Mouse (Mus musculus) heart, adult 2 months (tissue): ENCODE results near the gene Syt2. TPM values are rescaled to one million over a fixed set of nuclear protein-coding genes. Genes with fewer than 3 reads are reported as not detected.

Experiments
- DNase-seq, 2 experiments: peaks; one replicate each; pipeline ENCODE4 v3.0.0; 2021
- H3K27ac ChIP-seq: fragments of 200-600 bp; 2 replicates; pipeline ENCODE4 v1.8.1; 2022
- H3K27me3 ChIP-seq: fragments of 200-500 bp; 2 replicates; pipeline ENCODE4 v1.6.1; 2012; ENCODE audit warnings: mild to moderate bottlenecking, low read length, inconsistent platforms, mixed read lengths; ENCODE audit not compliant: control insufficient read depth, insufficient read depth
- H3K36me3 ChIP-seq: fragments of 200-500 bp; 2 replicates; pipeline ENCODE4 v1.6.1; 2012; ENCODE audit warnings: low read length, inconsistent platforms; ENCODE audit not compliant: control insufficient read depth, insufficient read depth
- H3K4me1 ChIP-seq: fragments of 200-500 bp; 2 replicates; pipeline ENCODE4 v1.6.1; 2011; ENCODE audit warnings: low read length; ENCODE audit not compliant: control insufficient read depth, insufficient read depth
- H3K4me3 ChIP-seq: fragments of 200-600 bp; 2 replicates; pipeline ENCODE4 v1.8.1; 2022
- H3K79me2 ChIP-seq: fragments of 200-500 bp; replicated peaks from 2 replicates; pipeline ENCODE4 v1.6.1; 2012; ENCODE audit warnings: mild to moderate bottlenecking, inconsistent platforms, low read length, moderate library complexity, mixed read lengths; ENCODE audit not compliant: control insufficient read depth, insufficient read depth
- H3K9ac ChIP-seq: fragments of 200-500 bp; 2 replicates; pipeline ENCODE4 v1.6.1; 2012; ENCODE audit warnings: low read depth, mild to moderate bottlenecking, control low read depth, inconsistent platforms, low read length, mixed read lengths
- CTCF ChIP-seq: fragments of 200-600 bp; IDR thresholded peaks from 2 replicates; pipeline ENCODE4 v1.8.1; 2022; ENCODE audit warnings: antibody characterized with exemption, mild to moderate bottlenecking, moderate library complexity
- EP300 ChIP-seq: fragments of 200-500 bp; IDR thresholded peaks from 2 replicates; pipeline ENCODE4 v1.6.1; 2011; ENCODE audit warnings: low read depth, low read length, control low read depth; ENCODE audit not compliant: insufficient read depth
- POLR2A ChIP-seq: fragments of 200-500 bp; IDR thresholded peaks from 2 replicates; pipeline ENCODE4 v1.6.1; 2011; ENCODE audit warnings: mild to moderate bottlenecking, low read depth, low read length, control low read depth; ENCODE audit not compliant: insufficient read depth
- WGBS: fragments of 180-500 bp; shearing (Covaris S2); methylation state at CpG from one replicate; pipeline ENCODE4 v1.1.7; 2018; 5-methylcytosine and 5-hydroxymethylcytosine counted together
- intact Hi-C: fragments of 180-260 bp; cut with DNase I; formaldehyde crosslinking; loops from one replicate; pipeline ENCODE4 v1.15.1; 2025
- polyA plus RNA-seq: library from polyadenylated mRNA; depleted of rRNA; stranded (reverse); fragments of >200 nt; gene quantifications from 2 replicates; pipeline ENCODE4 v1.2.3, GENCODE M21; 2012
- total RNA-seq, 2 experiments: library from RNA; stranded (reverse); gene quantifications; 2 replicates each; pipeline ENCODE4 v1.2.3; 2021

Gene Syt2
- total and polyA plus RNA-seq, 3 experiments, result 0.04 to 0.05 TPM; not detected in 1

GRCm38 (mm10) chr1:134671234-134672070, 25.0 kb downstream of the Syt2 start:
- Histone ChIP-seq H3K9ac (no peak overlapping the region), H3K4me3 (no peak overlapping the region), H3K27me3 (no peaks in the 10 kb centered on the region), H3K27ac (no peak overlapping the region), H3K79me2 (no peaks in the 10 kb centered on the region), H3K4me1 (no peaks in the 10 kb centered on the region), H3K36me3 (no peaks in the 10 kb centered on the region)
- intact Hi-C loops, result no loop called here
- TF ChIP-seq CTCF, result no peak
- TF ChIP-seq EP300, result no peak
- no peak for TF ChIP-seq POLR2A
- no peak for DNase-seq
- 59% methylated on average over 10 of the region's 10 CpGs for WGBS

GRCm38 (mm10) chr1:134674312-134674711, 27.8 kb downstream of the Syt2 start:
- H3K79me2 ChIP-seq, result no peaks in the 10 kb centered on the region
- no peaks in the 10 kb centered on the region for H3K36me3 ChIP-seq
- peak in 1 of 2 experiments; percentile 8 for DNase-seq
- intact Hi-C loops, result no loop called here
- no peak overlapping the region for H3K27ac ChIP-seq
- H3K4me3 ChIP-seq, result no peak overlapping the region
- no peaks in the 10 kb centered on the region for H3K4me1 ChIP-seq
- no peak overlapping the region for H3K9ac ChIP-seq
- WGBS, result 4% methylated on average over 1 of the region's 1 CpGs
- no peaks in the 10 kb centered on the region for H3K27me3 ChIP-seq
- TF ChIP-seq CTCF (peak; percentile 44), POLR2A (no peak)

GRCm38 (mm10) chr1:134679445-134679844, 33.0 kb downstream of the Syt2 start:
- WGBS, result 59% methylated on average over 4 of the region's 4 CpGs
- no peak for TF ChIP-seq CTCF
- TF ChIP-seq EP300, result no peak
- TF ChIP-seq POLR2A, result no peak
- H3K4me1 ChIP-seq, result no peaks in the 10 kb centered on the region
- peak in 1 of 2 experiments; percentile 50 for DNase-seq
- H3K27ac ChIP-seq, result no peak overlapping the region
- H3K27me3 ChIP-seq, result no peaks in the 10 kb centered on the region; the same call in 1 of the 2 replicates
- H3K4me3 ChIP-seq, result no peak overlapping the region
- no peak overlapping the region for H3K9ac ChIP-seq
- intact Hi-C loops, result no loop called here
- no peaks in the 10 kb centered on the region for H3K36me3 ChIP-seq
- no peaks in the 10 kb centered on the region for H3K79me2 ChIP-seq

- Histone ChIP-seq H3K27me3 (no peaks in the 10 kb centered on the region; the same call in 1 of the 2 replicates), H3K27ac (no peak overlapping the region), H3K4me3 (no peak overlapping the region), H3K36me3 (no peaks in the 10 kb centered on the region), H3K9ac (no peak overlapping the region), H3K4me1 (no peaks in the 10 kb centered on the region), H3K79me2 (no peaks in the 10 kb centered on the region)
- TF ChIP-seq EP300, result no peak
- no peak for TF ChIP-seq CTCF
- no peak for TF ChIP-seq POLR2A
- whole genome bisulfite sequencing, result 20% methylated on average over 6 of the region's 6 CpGs
- intact Hi-C loops, result no loop called here
- DNase-seq, result no peak
Observed at GRCm38 (mm10) chr1:134680617-134681016, 34.1 kb downstream of the Syt2 start.

- H3K4me3 ChIP-seq, result no peak overlapping the region
- intact Hi-C loops, result no loop called here
- H3K4me1 ChIP-seq, result no peaks in the 10 kb centered on the region
- DNase-seq, result no peak
- H3K27ac ChIP-seq, result no peak overlapping the region
- no peak for TF ChIP-seq EP300
- no peak for TF ChIP-seq POLR2A
- TF ChIP-seq CTCF, result no peak
- H3K9ac ChIP-seq, result no peak overlapping the region
- H3K79me2 ChIP-seq, result no peaks in the 10 kb centered on the region
- H3K36me3 ChIP-seq, result no peaks in the 10 kb centered on the region
- no peaks in the 10 kb centered on the region; the same call in 1 of the 2 replicates for H3K27me3 ChIP-seq
- 41% methylated on average over 9 of the region's 9 CpGs for WGBS
Observed at GRCm38 (mm10) chr1:134682460-134682859, 36.0 kb downstream of the Syt2 start.

GRCm38 (mm10) chr1:134686834-134687421, 40.5 kb downstream of the Syt2 start:
- H3K27me3 ChIP-seq, result no peaks in the 10 kb centered on the region; the same call in 1 of the 2 replicates
- no peak overlapping the region for H3K27ac ChIP-seq
- DNase-seq, result no peak
- no peak overlapping the region for H3K9ac ChIP-seq
- no peak overlapping the region for H3K4me3 ChIP-seq
- no peak for TF ChIP-seq CTCF
- TF ChIP-seq POLR2A, result no peak
- no peak for TF ChIP-seq EP300
- no peaks in the 10 kb centered on the region for H3K79me2 ChIP-seq
- H3K36me3 ChIP-seq, result no peaks in the 10 kb centered on the region
- intact Hi-C loops, result no loop called here
- H3K4me1 ChIP-seq, result no peaks in the 10 kb centered on the region
- 46% methylated on average over 4 of the region's 4 CpGs for WGBS
